Mouse (Mus musculus): Measurements from ENCODE around the gene Zfp146.

GRCm38 (mm10) chr7:30200200-30200599, 30.6 kb upstream of the Zfp146 start:
- TF ChIP-seq CTCF (IDR thresholded peaks at IDR 0.05; ENCODE audit: low read depth, low read length) (no peak), POLR2A (IDR thresholded peaks at IDR 0.05; ENCODE audit: borderline replicate concordance, low read depth, low read length) (no peak)

All from bone marrow macrophage, adult 2 months (primary cell).